Mouse (Mus musculus) ES-Bruce4 (cell line): ENCODE measurements around the gene Ulk4.

Experiments used
- CTCF ChIP-seq: IDR thresholded peaks from one replicate; pipeline ENCODE4 v1.8.1; 2011; ENCODE audit warnings: low read depth, low read length
- EP300 ChIP-seq: IDR thresholded peaks from 2 replicates; pipeline ENCODE4 v1.6.1; 2011; ENCODE audit warnings: low read depth, low read length; ENCODE audit not compliant: insufficient read depth
- POLR2A ChIP-seq: IDR thresholded peaks from one replicate; pipeline ENCODE4 v1.8.1; 2011; ENCODE audit warnings: low read length; ENCODE audit not compliant: insufficient read depth

- TF ChIP-seq CTCF (no peak), POLR2A (no peak), EP300 (peak; percentile 79; the same call in 1 of the 2 replicates)
Observed at GRCm38 (mm10) chr9:120919130-120919529, 357.9 kb downstream of the Ulk4 start.
